Mouse (Mus musculus): Measurements from ENCODE around the gene Rpf2. TPM values are rescaled to one million over a fixed set of nuclear protein-coding genes. Genes with fewer than 3 reads are reported as not detected.

Gene Rpf2
- total RNA-seq, 2 experiments from 2014 or later = 15.2 to 15.6 TPM

DNA sequence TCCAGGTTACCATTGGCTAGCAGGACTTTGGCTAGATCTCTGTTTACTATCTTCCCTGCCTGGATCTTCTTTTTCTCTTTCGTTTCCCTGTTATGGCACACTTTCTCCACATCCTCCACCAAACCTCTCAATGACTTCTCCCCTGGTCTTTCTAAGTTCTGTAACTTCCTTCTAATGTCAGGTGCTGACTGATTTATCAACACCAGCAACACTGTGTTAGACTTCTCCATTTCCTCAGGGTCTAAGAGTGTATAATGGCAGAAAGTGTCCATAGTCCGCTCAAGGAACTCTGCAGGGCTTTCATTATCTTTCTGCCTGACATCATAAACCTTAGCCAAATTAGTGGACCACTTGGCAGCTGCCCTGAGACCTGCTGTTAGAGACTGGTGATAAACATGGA lies 57.1 kb downstream of the Rpf2 start:
- no peak for DNase-seq (ENCODE audit: extremely low spot score in 1 of 2, low spot score in 2 of 2)
- Histone ChIP-seq H3K27ac (no peak overlapping the region), H3K4me3 (no peak overlapping the region)
- no peak for TF ChIP-seq CTCF (IDR thresholded peaks at IDR 0.05)
- intact Hi-C loops (cut with DNase I) = no loop called here

DNA sequence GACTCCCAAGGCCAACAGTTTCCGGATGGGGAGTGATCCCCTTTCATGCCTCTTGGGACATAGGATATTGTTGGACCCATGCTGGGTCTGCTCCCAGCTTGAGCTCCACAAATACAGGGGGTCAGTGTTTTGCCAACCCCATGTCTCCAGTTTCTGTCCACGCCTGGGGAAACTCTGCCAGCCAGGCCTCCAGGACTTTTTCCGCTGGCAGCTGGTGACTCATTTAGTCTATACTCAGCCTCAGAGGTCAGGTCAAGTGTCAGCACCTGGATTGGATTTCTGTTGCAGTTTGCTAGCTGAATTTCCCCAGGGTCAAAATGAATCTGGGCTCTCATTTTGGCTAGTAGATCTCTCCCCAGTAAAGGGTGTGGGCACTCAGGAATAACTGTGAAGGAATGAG lies 58.0 kb downstream of the Rpf2 start:
- no peak overlapping the region for H3K27ac ChIP-seq
- no peak for TF ChIP-seq CTCF (IDR thresholded peaks at IDR 0.05)
- H3K4me3 ChIP-seq = no peak overlapping the region
- no peak for DNase-seq (ENCODE audit: extremely low spot score in 1 of 2, low spot score in 2 of 2)
- intact Hi-C loops (cut with DNase I) = no loop called here

GRCm38 (mm10) chr10:40185956-40186355 lies 60.9 kb downstream of the Rpf2 start:
- Histone ChIP-seq H3K4me3 (no peak overlapping the region), H3K27ac (no peak overlapping the region)
- no peak for DNase-seq (ENCODE audit: extremely low spot score in 1 of 2, low spot score in 2 of 2)
- intact Hi-C loops (cut with DNase I) = no loop called here
- TF ChIP-seq CTCF (IDR thresholded peaks at IDR 0.05) = no peak

DNA sequence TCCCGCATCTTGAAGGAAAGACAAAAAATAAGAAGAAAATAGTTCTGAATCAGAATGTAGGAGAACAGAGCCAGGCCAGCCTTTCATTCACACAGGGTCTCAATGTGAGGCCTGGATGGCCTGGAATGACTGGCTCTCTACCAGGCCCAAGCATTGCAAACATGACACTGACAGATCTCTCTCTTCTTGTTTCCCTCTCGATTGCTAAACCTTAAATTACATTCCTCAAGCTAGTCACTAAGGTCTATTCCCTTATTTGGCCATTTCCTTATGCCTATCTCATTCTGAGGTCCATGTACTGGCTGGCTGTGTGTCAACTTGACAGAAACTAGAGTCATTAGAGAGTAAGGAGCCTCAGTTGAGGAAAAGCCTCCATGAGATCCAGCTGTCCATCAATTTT lies 66.8 kb downstream of the Rpf2 start:
- intact Hi-C loops (cut with DNase I) = no loop called here
- Histone ChIP-seq H3K27ac (no peak overlapping the region), H3K4me3 (no peak overlapping the region)
- TF ChIP-seq CTCF (IDR thresholded peaks at IDR 0.05) = no peak
- no peak for DNase-seq (ENCODE audit: extremely low spot score in 1 of 2, low spot score in 2 of 2)

GRCm38 (mm10) chr10:40179142-40179541 lies 67.7 kb downstream of the Rpf2 start:
- TF ChIP-seq CTCF (IDR thresholded peaks at IDR 0.05) = no peak; the same call in 1 of the 2 replicates
- H3K27ac ChIP-seq = no peak overlapping the region
- intact Hi-C loops (cut with DNase I) = no loop called here
- DNase-seq (ENCODE audit: extremely low spot score in 1 of 2, low spot score in 2 of 2) = no peak
- no peak overlapping the region for H3K4me3 ChIP-seq

- peak; percentile 12 to 19 for DNase-seq (ENCODE audit: extremely low spot score in 1 of 2, low spot score in 2 of 2)
- TF ChIP-seq CTCF (IDR thresholded peaks at IDR 0.05) = no peak
- Histone ChIP-seq H3K4me3 (no peak overlapping the region), H3K27ac (no peak overlapping the region)
- intact Hi-C loops (cut with DNase I) = no loop called here
These were observed 69.4 kb downstream of the Rpf2 start for GRCm38 (mm10) chr10:40177323-40177962.

Other genes starting within 250 kb of the Rpf2 start
- gene Mfsd4b1, start 221.8 kb downstream of the Rpf2 start, total RNA-seq (2021) = 1 to 10 TPM; 1.4 to 1.7 TPM
- gene Slc16a10, start 104.8 kb downstream of the Rpf2 start, total RNA-seq (2021) = 1 to 10 TPM; 2.4 to 4.1 TPM
- 10 to 100 TPM; 21.0 to 30.7 TPM for gene Gtf3c6, start 11.1 kb upstream of the Rpf2 start, total RNA-seq (2021)
- gene Amd1, start 55.1 kb upstream of the Rpf2 start, total RNA-seq (2021) = 10 to 100 TPM; 85.7 to 86.1 TPM
- 10 to 100 TPM; 47.1 to 47.5 TPM for gene Cdk19, start 92.5 kb upstream of the Rpf2 start, total RNA-seq (2021)